Mouse (Mus musculus) heart, postnatal 10 days (tissue): ENCODE measurements around the gene Gm5475. TPM values are rescaled to one million over a fixed set of nuclear protein-coding genes. Genes with fewer than 3 reads are reported as not detected.
A peak's percentile ranks its signal among the peaks of the same experiment; 100 is the strongest.

Source experiments
- DNase-seq, 2 experiments: peaks; one replicate each; pipeline ENCODE4 v3.0.0; 2021
- intact Hi-C: fragments of 180-260 bp; cut with DNase I; formaldehyde crosslinking; loops from one replicate; pipeline ENCODE4 v1.15.1; 2025
- total RNA-seq, 2 experiments: library from RNA; stranded (reverse); gene quantifications; 2 replicates each; pipeline ENCODE4 v1.2.3; 2021

The Gm5475 gene
- total RNA-seq, 2 experiments from 2014 or later = not detected

DNA sequence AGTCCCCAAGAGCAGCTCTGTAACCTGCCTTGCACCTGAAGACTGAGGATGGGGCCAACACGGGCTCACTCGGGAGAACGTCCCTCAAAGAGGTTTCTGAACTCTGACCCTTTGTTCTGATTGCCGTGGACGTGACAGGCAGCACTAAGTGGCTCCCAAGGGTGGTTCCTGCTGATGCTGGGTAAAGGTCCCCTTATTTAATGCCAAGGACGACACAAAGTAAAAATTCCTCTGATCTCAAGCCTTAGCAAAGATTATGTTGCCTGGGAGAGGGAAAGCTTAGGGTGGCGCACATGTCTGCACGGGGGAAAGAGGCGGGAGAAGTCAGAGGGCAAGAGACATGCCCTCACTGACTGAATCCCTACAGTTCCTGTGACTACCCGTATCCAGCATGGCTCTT lies 14.6 kb downstream of the Gm5475 start:
- DNase-seq = no peak
- intact Hi-C loops = no loop called here

DNA sequence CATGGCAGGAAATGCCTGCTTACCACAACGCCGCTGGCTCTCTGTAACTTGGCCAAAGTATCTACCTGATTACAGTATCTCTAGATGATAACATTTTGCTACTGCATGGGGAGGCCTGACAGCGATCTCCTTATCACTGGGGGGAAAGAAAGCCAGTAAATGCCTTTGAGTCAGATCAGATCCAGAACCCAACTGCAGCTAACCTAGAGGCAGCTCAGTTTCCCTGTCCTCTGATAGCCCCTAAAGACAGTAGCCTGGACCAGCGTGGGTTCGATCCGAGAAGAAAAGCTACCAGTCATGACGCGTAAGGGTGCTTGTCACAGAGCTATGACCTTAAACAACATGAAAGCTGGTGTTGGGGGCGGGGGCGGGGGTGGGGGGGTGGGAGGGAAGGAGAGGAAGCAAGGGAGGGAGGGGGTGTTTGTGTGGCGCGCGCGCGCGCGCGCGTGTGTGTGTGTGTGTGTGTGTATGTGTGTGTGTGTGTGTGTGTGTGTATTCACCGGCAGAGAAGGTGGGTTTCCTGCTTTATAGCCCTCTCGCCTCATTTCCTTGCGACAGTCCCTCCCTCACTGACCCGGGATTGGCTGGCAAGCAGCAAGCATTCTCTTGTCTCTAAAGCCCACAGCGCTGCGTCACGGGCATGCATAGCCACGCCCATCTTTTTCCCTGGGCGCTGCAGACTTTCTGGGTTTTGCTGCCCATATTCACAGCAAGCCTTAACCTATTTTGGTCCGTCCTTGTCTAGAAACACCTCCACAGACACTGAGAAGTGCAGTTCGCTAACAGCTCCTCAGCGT lies 21.4 kb downstream of the Gm5475 start:
- peak; percentile 89 to 92 for DNase-seq
- intact Hi-C loops = no loop called here

DNA sequence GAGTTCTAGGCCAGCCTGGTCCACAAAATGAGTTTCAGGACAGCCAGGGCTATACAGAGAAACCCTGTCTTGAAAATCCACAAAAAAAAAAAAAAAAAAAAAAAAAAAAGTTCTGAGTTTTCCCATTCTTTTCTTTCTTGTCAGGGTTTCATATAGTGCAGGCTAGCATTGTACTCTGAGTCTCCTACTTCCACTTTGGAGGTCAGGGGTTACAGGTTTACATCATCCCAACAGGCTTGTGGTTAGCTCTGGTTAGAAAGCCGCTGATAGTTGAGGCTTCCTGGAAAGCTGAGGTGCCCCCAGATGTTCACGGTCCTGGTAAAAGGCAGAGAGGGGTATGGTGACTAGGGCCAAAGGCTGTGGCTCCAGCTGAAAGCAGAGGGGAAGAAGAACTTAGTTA lies 24.9 kb downstream of the Gm5475 start:
- no peak for DNase-seq
- intact Hi-C loops = no loop called here

DNA sequence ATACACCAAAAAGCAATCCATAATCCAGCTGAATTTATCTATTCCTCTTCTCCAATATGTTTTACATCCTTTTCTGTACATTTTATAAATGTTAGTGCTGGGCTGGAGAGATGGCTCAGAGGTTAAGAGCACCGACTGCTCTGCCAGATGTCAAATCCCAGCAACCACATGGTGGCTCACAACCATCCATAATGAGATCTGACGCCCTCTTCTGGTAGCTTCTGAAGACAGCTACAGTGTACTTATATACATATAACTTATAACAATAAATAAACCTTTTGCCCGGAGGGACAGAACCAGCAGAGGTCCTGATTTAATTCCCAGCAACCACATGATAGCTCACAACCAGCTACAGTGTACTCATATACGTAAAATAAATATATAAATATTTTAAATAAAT lies 26.6 kb downstream of the Gm5475 start:
- intact Hi-C loops = no loop called here
- DNase-seq = no peak

DNA sequence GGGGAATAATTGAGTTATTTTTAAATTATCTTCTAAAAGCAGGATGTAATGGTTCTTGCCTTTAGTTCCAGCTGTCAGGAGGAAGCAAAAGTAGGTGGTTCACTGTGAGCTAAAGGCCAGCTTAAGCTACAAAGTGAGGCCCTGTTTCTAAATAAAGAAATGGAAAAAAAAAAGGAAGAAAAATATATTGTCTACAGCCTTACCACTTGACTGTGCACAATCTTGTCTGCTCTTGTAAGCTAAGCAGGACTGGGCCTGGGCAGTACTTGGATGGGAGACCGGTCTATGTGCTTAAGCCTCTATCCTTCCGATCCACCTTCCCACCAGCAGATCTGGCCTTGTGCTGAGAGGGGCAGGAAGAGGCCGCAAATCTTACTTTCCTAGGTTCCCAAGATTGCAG lies 27.5 kb downstream of the Gm5475 start:
- intact Hi-C loops = no loop called here

DNA sequence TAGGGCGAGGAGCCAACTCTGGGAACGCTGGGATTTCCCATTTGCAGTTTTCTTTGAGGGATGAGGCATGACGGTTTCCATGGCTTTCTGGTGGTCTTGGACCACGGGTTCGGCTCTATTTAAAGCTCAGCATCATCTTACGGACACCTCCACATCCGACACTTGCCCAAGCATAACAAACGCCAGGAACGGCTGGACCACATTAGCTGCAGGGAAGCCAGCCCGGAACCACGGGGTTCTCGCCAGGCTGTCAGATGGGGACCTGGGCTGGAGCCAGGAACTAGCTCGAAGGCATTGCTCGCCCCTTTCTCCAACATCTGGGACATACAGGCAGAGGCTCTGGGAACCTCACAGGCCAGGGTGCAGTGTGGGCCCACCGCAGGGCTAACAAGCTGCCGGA lies 29.3 kb downstream of the Gm5475 start:
- DNase-seq = peak; percentile 62 to 70
- intact Hi-C loops = loop anchor here (5.0 kb wide), 1 partner anchor 49 kb away; no protein-coding TSS in a partner anchor

More for the DNA sequence above, 27.5 kb downstream of the Gm5475 start:
- no peak for DNase-seq

DNA sequence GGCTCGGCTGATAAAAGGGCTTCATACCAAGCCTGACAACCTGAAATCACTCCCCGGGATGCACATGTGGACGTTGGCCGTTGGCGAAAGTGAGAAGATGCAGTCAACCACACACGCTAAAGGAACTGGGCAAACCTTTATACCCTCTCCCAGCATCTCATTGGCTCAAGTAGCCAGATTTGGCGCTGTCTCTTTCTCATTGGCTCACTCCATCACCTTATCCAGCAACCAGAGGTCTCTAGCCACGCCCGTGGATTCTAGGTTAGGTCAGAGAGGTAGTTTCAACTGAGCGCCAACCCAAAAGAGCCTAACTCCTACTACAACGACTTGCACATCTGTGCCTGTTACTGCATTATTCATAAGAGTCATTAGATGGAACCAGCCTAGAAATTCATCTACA lies 30.5 kb downstream of the Gm5475 start:
- intact Hi-C loops = loop anchor here (5.0 kb wide), 1 partner anchor 50 kb away; no protein-coding TSS in a partner anchor
- DNase-seq = no peak

DNA sequence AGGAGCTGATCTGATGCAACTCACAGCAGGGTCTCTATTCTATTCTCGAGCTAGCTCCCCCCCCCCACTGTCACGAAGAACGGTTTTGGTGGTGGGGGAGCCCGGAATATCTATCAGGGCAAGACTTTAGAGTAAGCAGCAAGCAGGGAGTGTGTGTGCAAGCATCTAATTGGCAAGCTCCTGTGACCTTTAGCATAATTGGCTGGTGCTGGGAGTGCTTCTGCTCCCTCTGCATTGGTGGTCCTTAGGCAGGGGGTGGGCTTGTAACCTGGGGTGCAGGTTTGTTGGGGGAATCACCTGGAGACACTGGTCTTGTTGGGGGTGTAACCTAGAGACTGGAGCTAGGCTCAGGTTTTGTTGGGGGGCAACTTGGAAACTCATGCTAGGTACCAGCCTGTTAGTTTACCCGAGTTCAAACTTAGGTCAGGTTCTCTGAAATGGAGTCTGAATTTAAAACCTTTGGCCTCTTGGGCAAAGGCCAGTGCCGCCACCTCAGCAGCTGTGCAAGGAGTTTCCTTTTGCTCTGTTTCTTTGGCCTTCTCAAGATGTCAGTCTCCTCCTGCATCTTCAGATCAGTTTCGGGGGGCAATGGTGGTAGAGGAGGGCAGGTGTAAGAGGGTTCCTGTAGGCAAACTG lies 34.5 kb downstream of the Gm5475 start:
- no peak for DNase-seq
- intact Hi-C loops = loop anchor here (5.0 kb wide), 1 partner anchor 434 kb away; no protein-coding TSS in a partner anchor

DNA sequence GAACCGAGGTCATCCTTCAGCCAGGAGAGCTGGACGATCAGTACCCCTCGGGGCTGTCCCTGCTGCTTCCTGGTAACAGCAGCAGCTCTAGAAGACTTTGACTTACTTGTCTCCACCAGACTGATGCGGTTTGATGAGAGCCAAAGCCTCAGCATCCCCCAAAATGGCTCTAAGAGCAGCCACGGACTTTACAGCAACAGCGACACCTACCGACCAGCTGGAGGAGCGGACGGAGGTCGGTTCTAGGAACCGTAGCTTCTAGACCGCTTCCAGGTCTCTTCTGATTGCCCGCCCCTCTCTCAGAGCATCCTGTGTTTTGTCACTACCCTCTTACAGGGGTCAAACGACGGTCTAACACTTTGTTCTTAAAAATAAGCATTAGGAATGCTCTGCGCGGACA lies 35.4 kb downstream of the Gm5475 start:
- DNase-seq = peak; percentile 70 to 86
- intact Hi-C loops = loop anchor here (5.0 kb wide), 1 partner anchor 435 kb away; no protein-coding TSS in a partner anchor

DNA sequence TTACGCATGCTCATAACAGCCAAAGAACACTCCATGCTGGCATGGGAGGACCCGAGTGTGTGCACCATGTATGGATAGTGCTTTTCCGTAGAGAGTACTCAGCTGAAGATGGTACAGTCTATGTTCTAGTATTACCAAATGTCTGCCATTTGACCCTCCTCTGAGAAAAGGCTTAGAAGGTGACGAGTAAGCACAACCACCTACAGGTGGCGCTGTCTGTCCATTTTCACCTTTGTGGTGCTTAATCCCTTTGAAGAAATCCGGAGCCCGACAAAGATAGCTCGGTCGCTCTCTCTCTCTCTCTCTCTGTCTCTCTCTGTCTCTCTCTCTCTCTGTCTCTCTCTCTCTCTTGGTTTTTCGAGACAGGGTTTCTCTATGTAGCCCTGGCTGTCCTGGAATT lies 36.1 kb downstream of the Gm5475 start:
- peak; percentile 51 to 78 for DNase-seq
- intact Hi-C loops = loop anchor here (5.0 kb wide), 1 partner anchor 436 kb away; no protein-coding TSS in a partner anchor

DNA sequence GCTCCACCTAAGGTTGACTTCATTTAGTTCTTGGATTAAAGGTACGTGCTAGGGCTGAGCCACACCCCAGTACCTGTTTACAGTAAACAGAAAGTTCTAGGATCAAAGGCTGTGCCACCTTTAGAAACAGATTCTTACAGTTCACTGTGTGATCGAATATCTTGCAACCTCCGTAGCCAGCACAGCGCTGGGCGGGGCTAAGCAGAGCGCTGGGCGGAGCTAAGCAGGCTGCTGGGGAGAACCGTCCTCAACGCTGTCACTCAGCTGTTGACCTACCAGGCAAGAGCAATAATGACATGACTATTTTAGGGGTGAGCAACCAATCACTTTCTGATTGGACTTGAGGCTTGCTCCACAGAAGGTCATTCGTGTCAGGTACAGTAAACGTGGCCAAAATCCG lies 39.0 kb downstream of the Gm5475 start:
- DNase-seq = no peak

DNA sequence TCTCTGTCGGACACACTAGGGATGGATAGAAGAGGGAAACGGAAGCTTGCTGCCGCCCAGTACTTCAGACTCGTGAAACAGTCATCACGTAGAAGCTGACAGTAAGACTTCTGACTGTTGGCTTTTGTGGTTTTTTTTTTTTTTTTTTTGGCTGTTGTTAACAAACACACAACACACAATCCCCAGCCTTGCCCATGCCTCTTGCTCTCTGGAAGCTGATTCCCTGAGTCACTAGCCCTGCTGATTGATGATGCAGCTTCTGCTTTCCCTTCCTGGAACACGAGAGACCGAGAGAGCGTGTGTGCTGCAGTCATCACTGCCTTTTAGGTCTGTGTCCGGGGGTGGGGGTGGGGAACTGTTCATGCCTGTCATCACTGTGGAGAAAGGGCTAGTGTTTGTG lies 39.7 kb downstream of the Gm5475 start:
- DNase-seq = no peak
- intact Hi-C loops = loop anchor here (5.0 kb wide), 2 partner anchors 124 to 424 kb away; partner anchors contain the start of gene Dip2b

More for the DNA sequence above, 39.0 kb downstream of the Gm5475 start:
- intact Hi-C loops = loop anchor here (5.0 kb wide), 2 partner anchors 124 to 424 kb away; partner anchors contain the start of gene Dip2b

DNA sequence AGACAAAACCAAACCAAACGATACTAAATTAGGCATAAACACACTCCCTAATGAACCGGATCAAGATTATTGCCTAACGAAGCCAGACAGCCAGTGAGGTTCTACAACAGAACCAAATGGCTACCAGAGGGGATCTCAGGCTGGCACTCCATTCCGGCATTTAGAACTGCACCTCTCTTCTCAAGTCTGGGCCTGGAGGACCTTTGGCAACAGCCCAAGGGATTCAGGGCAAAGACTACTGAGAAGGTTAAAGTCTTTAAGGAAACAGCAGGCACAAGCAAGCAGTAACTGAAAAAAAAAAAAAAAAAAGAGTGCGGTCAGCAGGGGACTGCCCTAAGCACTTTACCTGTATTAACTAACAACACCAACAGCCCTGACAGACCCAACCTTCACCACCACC lies 40.1 kb downstream of the Gm5475 start:
- intact Hi-C loops = loop anchor here (5.0 kb wide), 2 partner anchors 125 to 425 kb away; partner anchors contain the start of gene Dip2b
- DNase-seq = no peak

DNA sequence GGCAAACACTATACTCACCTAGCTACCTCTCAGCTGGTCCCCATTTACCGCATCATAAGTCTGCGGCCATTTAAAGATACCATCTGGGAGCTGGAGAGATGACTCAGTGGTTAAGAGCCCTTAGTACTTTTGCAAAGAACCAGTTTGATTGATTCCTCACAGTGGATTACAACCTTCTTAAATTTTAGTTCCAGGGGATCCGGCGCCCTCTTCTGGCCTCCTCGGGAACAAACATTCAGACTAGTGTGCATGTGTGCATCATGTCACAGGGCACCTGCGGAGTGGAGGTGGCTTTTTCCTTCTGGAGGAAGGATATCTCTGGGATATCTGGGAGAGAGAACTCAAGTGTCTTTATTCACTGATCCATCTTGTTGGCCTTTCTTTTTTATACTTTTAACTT lies 41.8 kb downstream of the Gm5475 start:
- DNase-seq = peak; percentile 75 to 80
- intact Hi-C loops = loop anchor here (5.0 kb wide), 2 partner anchors 126 to 426 kb away; partner anchors contain the start of gene Dip2b

DNA sequence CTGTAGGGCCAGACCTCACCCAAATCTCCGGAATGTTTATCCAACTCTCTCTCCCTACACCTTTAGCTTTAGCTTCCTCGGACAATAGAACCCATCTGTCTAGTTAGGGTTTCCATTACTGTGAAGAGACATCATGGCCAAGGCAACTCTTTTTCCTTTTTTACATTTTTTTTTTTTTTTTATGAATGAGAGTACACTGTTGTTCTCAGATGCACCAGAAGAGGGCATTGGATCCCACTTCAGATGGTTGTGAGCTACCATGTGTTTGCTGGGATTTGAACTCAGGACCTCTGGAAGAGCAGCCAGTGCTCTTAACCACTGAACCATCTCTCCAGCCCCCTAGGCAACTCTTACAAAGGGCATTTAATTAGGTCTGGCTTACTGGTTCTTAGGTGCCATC lies 43.5 kb downstream of the Gm5475 start:
- intact Hi-C loops = loop anchor here (5.0 kb wide), 2 partner anchors 147 to 217 kb away; no protein-coding TSS in a partner anchor
- DNase-seq = no peak

DNA sequence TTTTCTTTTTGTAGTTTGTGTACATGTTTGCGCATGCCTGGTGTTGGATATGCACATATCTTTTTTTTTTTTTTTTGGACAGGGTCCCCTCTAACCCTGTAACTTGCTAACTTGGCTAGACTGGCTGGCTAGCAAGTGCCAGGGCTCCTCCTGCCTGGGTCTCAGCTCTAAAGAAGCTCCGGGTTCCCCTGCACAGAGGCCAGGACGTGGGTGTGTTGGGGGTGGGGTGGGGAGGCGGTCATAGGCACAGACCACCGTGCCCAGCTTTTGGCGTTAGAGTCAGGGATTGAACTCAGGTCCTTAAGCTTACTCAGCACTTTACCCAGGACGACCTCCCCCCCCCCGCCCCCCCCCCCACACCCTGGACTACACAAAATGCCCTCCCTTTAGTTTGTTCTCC lies 45.8 kb downstream of the Gm5475 start:
- intact Hi-C loops = loop anchor here (5.0 kb wide), 2 partner anchors 145 to 215 kb away; no protein-coding TSS in a partner anchor
- DNase-seq = no peak

DNA sequence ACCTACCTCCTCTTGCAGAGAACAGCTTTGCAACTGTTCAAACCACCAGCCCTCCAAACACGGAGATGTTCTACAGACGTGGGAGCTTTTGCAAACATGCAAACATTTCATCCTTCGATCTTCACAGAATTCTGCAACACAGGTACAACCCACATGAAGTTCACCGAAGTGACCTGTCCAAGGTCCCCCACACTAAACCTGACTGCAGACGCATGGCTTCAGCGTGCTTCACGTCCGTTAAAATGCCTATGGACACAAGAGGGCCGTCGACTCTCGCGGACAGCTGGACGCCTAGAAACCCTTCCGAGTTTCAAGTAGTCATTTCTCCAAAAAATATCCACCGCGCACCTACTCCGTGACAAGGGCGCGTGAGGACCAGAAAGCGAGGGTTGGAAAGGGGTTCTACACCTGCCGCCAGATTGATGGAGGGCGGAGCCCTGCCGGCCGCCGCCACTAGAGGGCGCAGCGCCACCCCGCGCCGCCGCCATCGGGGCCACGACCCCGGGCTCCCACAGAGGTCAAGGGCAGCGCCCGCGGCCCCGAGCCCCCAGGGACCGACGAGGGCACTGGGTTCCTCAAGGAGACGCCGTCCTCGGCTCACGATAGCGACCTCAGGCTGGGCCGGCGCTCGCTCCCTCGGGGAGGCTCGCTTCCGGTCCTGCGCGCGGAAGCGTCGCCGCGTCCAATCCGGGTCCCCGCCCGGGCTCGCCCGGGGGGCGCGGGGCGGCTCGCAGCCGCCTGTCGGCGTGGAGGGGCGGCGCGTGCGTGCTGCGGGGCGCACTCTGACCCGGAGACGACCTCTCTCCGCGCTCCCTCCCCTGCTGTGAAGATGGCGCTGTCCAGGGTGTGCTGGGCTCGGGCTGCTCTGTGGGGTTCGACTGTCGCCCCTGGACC lies 46.6 kb downstream of the Gm5475 start, which contains the start of gene Letmd1:
Gene Letmd1, plus strand, starts transcription at position 729 of the 894 bp plus-strand sequence.
- DNase-seq = peak; percentile 90 to 92
- intact Hi-C loops = loop anchor here (1.0 to 5.0 kb wide), 3 partner anchors 26 to 214 kb away; no protein-coding TSS in a partner anchor

DNA sequence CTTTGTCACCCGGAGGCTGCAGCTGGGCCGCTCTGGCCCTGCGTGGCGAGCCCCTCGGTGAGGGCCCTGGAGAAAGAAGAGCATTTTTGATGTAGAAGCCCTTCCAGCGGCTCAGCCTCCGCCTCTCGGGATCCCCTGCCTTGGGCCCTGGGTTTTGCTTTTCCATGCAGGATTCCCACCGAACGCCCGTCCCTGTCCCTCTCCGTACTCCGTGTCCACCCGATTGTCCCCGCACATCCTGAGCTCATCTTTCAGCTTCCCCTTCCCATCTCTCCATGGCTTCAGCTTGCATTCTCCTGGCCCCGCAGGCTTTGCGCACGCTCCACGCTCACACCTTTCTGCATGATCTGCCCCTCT lies 47.2 kb downstream of the Gm5475 start:
- DNase-seq = no peak
- intact Hi-C loops = loop anchor here (1.0 to 5.0 kb wide), 3 partner anchors 25 to 213 kb away; no protein-coding TSS in a partner anchor

DNA sequence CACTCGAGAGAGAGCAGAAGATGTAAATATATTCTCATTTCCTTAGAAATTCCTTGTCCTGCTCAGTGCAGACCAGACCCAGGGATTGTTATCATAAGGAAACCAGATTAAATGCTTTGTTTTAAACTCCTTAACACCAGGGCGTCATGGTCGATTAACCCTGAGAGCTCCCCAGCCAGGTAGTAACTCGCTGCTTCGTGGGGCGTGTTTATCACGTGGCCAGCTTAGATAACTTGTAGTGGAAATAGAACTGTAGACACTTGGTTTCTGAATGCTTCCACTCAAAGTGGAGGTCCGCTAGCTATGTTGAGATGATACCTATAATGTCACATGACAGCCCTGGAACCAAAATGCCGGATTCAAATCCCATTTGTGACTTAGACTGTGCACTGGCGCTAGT lies 48.1 kb downstream of the Gm5475 start:
- intact Hi-C loops = no loop called here
- no peak for DNase-seq

DNA sequence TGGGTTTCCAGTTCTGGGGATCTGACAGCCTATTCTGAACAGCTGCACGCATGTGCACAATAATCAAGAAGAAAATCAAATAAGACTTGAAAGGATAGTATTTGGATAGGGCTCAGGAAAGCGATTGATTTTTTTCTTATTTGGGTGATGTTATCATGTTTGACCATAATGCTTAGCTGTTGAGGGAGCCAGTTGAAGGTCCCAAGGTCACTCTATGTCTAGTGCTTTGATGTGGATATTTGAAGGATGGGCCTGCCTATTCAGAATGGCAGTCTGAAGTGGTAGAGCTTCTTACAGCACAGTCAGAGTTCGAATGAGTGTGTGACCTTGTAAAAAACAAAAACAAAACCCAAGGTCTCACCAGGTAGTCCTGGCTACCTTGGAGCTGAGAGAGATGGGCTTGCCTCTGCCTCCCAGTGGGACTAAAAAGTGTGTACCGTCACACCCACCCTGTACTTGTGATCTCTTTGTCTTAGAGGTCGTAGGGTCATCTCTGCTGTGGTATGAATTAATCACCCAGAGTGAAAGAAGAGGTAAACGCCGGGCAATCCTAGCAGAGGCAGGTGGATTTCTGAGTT lies 52.1 kb downstream of the Gm5475 start:
- intact Hi-C loops = no loop called here
- DNase-seq = no peak
